In the genomic region with DNA sequence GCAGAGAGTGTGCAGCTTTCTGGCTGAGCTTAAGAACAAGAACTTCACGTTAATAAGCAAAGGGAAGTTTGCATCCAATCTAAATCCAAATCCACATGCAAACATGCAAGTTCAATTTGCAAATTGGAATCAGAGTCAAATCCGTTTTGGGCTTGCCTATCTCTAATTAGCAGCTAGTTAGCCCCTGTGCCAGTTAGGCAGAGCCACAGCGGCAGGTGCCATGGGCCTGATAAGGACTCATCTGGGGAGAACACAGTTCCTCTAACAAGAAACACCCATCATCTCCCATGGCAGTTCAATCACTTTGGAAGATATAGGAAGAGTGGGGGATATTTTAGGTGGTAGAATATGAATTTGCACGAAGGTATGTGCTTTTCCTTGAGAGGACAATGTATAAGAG, we compare ENCODE assay signal across 22 mouse cellular contexts.
DNase-seq lines count a peak whose midpoint lies in the region; ATAC-seq and TF ChIP-seq lines count a peak whose summit lies in the region.
"Had no signal": no experiment of that assay in that cellular context is flagged by ENCODE, and none has a peak within 500 bp of the region (broad histone marks: within the 10 kb centered on the region; RNA-seq: fewer than 3 reads in every experiment).

No protein-coding gene starts in this region.

- no peak overlapping the region for H3K4me3 ChIP-seq in liver, embryonic 14.5 days (ENCODE audit: insufficient read depth in 1 of 2, low read depth in 2 of 2, low read length in 2 of 2)
- no peak overlapping the region for H3K4me3 ChIP-seq in gastrocnemius, adult 2 months
- no peak overlapping the region for H3K4me3 ChIP-seq in midbrain, embryonic 10.5 days
- H3K4me3 ChIP-seq: embryonic facial prominence, embryonic 15.5 days; erythroblast, embryonic 14.5 days; forebrain, embryonic 10.5 days; heart, embryonic 10.5 days; hindbrain, embryonic 12.5 days had no signal

- no peak overlapping the region for H3K9ac ChIP-seq in liver, embryonic 14.5 days (replicated peaks)
- H3K9ac ChIP-seq: embryonic facial prominence, embryonic 15.5 days; hindbrain, embryonic 12.5 days had no signal

- WGBS in liver, embryonic 14.5 days (ENCODE audit: insufficient replicate concordance) = 17% methylated on average over 4 of the region's 4 CpGs
- WGBS in midbrain, embryonic 10.5 days = 81% methylated on average over 4 of the region's 4 CpGs

- intact Hi-C loops in gastrocnemius, adult 2 months (cut with DNase I) = no loop called here

- no peaks in the 10 kb centered on the region for H3K27me3 ChIP-seq in liver, embryonic 14.5 days (ENCODE audit: control insufficient read depth, insufficient read depth, low read length)
- no peaks in the 10 kb centered on the region for H3K27me3 ChIP-seq in midbrain, embryonic 10.5 days (ENCODE audit: low read depth, poor library complexity, severe bottlenecking)
- H3K27me3 ChIP-seq: embryonic facial prominence, embryonic 15.5 days; hindbrain, embryonic 12.5 days had no signal

- no peaks in the 10 kb centered on the region for H3K4me1 ChIP-seq in liver, embryonic 14.5 days (replicated peaks; ENCODE audit: control insufficient read depth in 2 of 2, insufficient read depth in 2 of 2, low read length in 1 of 2)
- no peaks in the 10 kb centered on the region for H3K4me1 ChIP-seq in midbrain, embryonic 10.5 days
- H3K4me1 ChIP-seq: embryonic facial prominence, embryonic 15.5 days; forebrain, embryonic 10.5 days; heart, embryonic 10.5 days; hindbrain, embryonic 12.5 days had no signal

- no peak overlapping the region for H3K27ac ChIP-seq in liver, embryonic 14.5 days
- no peak overlapping the region for H3K27ac ChIP-seq in gastrocnemius, adult 2 months
- no peak overlapping the region for H3K27ac ChIP-seq in midbrain, embryonic 10.5 days (replicated peaks)
- H3K27ac ChIP-seq: embryonic facial prominence, embryonic 15.5 days; forebrain, embryonic 10.5 days; heart, embryonic 10.5 days; hindbrain, embryonic 12.5 days had no signal

- ATAC-seq in liver, embryonic 14.5 days (ENCODE audit: insufficient read depth) = no peak
- ATAC-seq: forebrain, embryonic 14.5 days; hindbrain, embryonic 16.5 days had no signal

- H3K9me3 ChIP-seq in liver, embryonic 14.5 days (ENCODE audit: control insufficient read depth, low read length) = no peaks in the 10 kb centered on the region
- H3K9me3 ChIP-seq in midbrain, embryonic 10.5 days (replicated peaks) = no peaks in the 10 kb centered on the region
- H3K9me3 ChIP-seq: embryonic facial prominence, embryonic 15.5 days; forebrain, embryonic 10.5 days; heart, embryonic 10.5 days; hindbrain, embryonic 12.5 days had no signal

- DNase-seq in MEL-GATA-1-ER (ENCODE audit: extremely low read depth, low read depth) (peak; percentile 6), liver (peak; percentile 18)
- peak in 1 of 3 experiments; percentile 1 for DNase-seq in liver, embryonic 14.5 days (ENCODE audit: low read depth in 3 of 3, low spot score in 3 of 3)
- no peak for DNase-seq in urinary bladder, postnatal 25 days (ENCODE audit: low spot score)
- no peak for DNase-seq in gastrocnemius, adult 2 months
- DNase-seq in midbrain, embryonic 10.5 days (ENCODE audit: low spot score) = no peak
- DNase-seq in right cerebral cortex, adult 18-20 months = no peak
- DNase-seq: adrenal gland, adult 2 months; cerebellum, adult 18-20 months; cerebellum, postnatal 10 days; embryo, embryonic 11 days; gastrocnemius, postnatal 36 days; heart, adult 11 months; heart, postnatal 10 days; heart, postnatal 4 days had no signal

- no peak overlapping the region for H3K4me2 ChIP-seq in liver, embryonic 14.5 days (ENCODE audit: low read depth)
- H3K4me2 ChIP-seq: embryonic facial prominence, embryonic 15.5 days; hindbrain, embryonic 12.5 days had no signal

- no peaks in the 10 kb centered on the region for H3K36me3 ChIP-seq in liver, embryonic 14.5 days (replicated peaks; ENCODE audit: control insufficient read depth, insufficient read depth, low read depth)
- no peaks in the 10 kb centered on the region for H3K36me3 ChIP-seq in midbrain, embryonic 10.5 days
- H3K36me3 ChIP-seq: embryonic facial prominence, embryonic 15.5 days; forebrain, embryonic 10.5 days; heart, embryonic 10.5 days; hindbrain, embryonic 12.5 days had no signal

- TF ChIP-seq CTCF in liver, embryonic 14.5 days (IDR thresholded peaks at IDR 0.05; ENCODE audit: low read depth) = no peak
- TF ChIP-seq CTCF in gastrocnemius, adult 2 months (IDR thresholded peaks at IDR 0.05) = no peak

- peak; percentile 48 for TF ChIP-seq EP300 in liver, embryonic 14.5 days (IDR thresholded peaks at IDR 0.05; ENCODE audit: low read depth)

Comparison
In these comparisons a context has a peak if more than half of its experiments do, and no peak if none do; other contexts are left out.
1. DNase-seq: peak in MEL-GATA-1-ER (single experiment) and liver (single experiment); none in urinary bladder, postnatal 25 days (single experiment), gastrocnemius, adult 2 months (single experiment), midbrain, embryonic 10.5 days (single experiment) and right cerebral cortex, adult 18-20 months (single experiment).